Mouse (Mus musculus) midbrain, embryonic 16.5 days (tissue): ENCODE measurements at regions not wholly inside any gene's neighbourhood (a gene's known extent, or its start where the extent isn't known, plus 50 kb on each side); places are given as distances from the start of the nearest gene placed in this dataset.

Experiments
- ATAC-seq: fragments of 200-750 bp; cut with Nextera tagmentation; 2 replicates; pipeline ENCODE4 v1.8.0; 2017; ENCODE audit warnings: moderate TSS enrichment
- H3K27ac ChIP-seq: fragments of 300-500 bp; sonication (generic); 2 replicates; pipeline ENCODE4 v1.5.1; 2014; ENCODE audit warnings: mild to moderate bottlenecking, low read length, mixed read lengths
- H3K27me3 ChIP-seq: fragments of 300-500 bp; sonication (generic); 2 replicates; pipeline ENCODE4 v1.6.1; 2014; ENCODE audit warnings: low read depth, low read length, mixed read lengths; ENCODE audit not compliant: control insufficient read depth, insufficient read depth
- H3K36me3 ChIP-seq: fragments of 300-500 bp; sonication (generic); 2 replicates; pipeline ENCODE4 v1.6.1; 2014; ENCODE audit warnings: mild to moderate bottlenecking, low read length, moderate library complexity, mixed read lengths; ENCODE audit not compliant: control insufficient read depth, insufficient read depth
- H3K4me1 ChIP-seq: fragments of 300-500 bp; sonication (generic); 2 replicates; pipeline ENCODE4 v1.6.1; 2014; ENCODE audit warnings: mild to moderate bottlenecking, low read length, mixed read lengths; ENCODE audit not compliant: control insufficient read depth, insufficient read depth
- H3K4me2 ChIP-seq: fragments of 300-500 bp; sonication (generic); 2 replicates; pipeline ENCODE4 v1.6.1; 2014; ENCODE audit warnings: mild to moderate bottlenecking, low read length, mixed read lengths
- H3K4me3 ChIP-seq: fragments of 300-500 bp; sonication (generic); 2 replicates; pipeline ENCODE4 v1.5.1; 2014; ENCODE audit warnings: low read depth, mild to moderate bottlenecking, low read length, moderate library complexity, mixed read lengths
- H3K9ac ChIP-seq: fragments of 300-500 bp; sonication (generic); 2 replicates; pipeline ENCODE4 v1.6.1; 2014; ENCODE audit warnings: low read depth, low read length, mixed read lengths
- H3K9me3 ChIP-seq: fragments of 300-500 bp; sonication (generic); replicated peaks from 2 replicates; pipeline ENCODE4 v1.6.1; 2014; ENCODE audit warnings: mild to moderate bottlenecking, low read length, mixed read lengths; ENCODE audit not compliant: control insufficient read depth, poor library complexity, severe bottlenecking
- WGBS: fragments of 180-500 bp; shearing (Covaris S2); extraction: QIAGEN DNeasy Blood & Tissue Kit; methylation state at CpG from one replicate; pipeline ENCODE4 v1.1.7; 2014; 5-methylcytosine and 5-hydroxymethylcytosine counted together

- peaks cover 4% of the 10 kb centered on the region; the same call in 1 of the 2 replicates for H3K9me3 ChIP-seq
- 57% methylated on average over 4 of the region's 4 CpGs for WGBS
- no peak overlapping the region for H3K9ac ChIP-seq
- no peak for ATAC-seq
- peak overlapping the region; percentile 25; the same call in 1 of the 2 replicates for H3K27ac ChIP-seq
- H3K4me1 ChIP-seq, result no peaks in the 10 kb centered on the region
- H3K27me3 ChIP-seq, result no peaks in the 10 kb centered on the region
- H3K4me3 ChIP-seq, result peak overlapping the region; percentile 11; the same call in 1 of the 2 replicates
- no peaks in the 10 kb centered on the region for H3K36me3 ChIP-seq
- H3K4me2 ChIP-seq, result peak overlapping the region; percentile 4; the same call in 1 of the 2 replicates
These were observed 890.3 kb upstream of the Snrpn start for GRCm38 (mm10) chr7:61030321-61030720.
